Mouse (Mus musculus): Measurements from ENCODE around the gene Rab34.
A peak's percentile ranks its signal among the peaks of the same experiment; 100 is the strongest.

The Rab34 gene

DNA sequence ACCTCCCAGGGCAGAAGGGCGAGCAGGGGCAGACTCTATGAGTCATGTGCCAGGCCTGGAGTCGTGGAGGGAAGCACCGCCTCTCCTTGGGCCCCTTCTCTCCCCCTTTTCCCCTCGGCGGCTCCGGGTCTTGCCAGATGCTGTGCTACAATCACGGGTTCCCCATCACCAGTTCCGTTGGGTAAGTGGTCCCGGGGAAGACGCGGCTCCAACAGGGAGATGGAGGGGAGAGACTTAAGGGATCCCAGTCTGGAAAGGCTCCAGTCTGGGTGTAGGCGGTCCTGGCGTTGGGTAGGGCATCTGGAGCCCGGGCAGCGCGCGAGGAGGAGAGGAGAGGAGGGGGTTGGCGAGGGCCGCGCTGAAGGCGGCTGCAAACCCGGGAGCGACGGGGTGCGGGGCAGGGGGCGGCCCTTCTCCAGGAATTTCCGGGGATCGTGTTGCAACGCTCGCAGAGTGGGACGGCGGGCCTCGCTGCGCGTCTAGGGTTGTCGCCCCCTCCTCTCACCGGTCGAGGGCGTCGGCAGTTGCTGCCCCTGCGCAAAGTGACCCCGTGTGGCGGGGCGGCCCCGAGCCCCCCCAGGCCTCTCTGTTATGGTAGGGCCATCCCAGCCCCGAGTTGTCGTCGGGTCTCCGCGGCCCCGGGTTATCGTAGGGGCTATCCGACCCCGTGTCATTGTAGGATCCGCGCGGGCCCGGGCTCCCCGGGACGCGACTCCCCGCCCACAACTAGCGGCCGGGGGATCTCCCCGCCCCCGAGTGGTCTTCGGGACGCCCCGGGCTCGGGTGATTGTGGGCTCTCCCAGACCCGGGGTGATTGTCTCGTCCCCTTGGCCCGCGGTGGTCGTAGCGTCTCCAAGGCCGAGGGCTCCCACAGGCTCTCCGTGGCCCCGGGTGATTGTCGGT, at the start of gene Rab34:
Rab34 (plus strand) TSS at position 100 of the 903 bp plus-strand sequence.
- peak; percentile 37 for DNase-seq (ENCODE audit: low read depth, low spot score)

DNA sequence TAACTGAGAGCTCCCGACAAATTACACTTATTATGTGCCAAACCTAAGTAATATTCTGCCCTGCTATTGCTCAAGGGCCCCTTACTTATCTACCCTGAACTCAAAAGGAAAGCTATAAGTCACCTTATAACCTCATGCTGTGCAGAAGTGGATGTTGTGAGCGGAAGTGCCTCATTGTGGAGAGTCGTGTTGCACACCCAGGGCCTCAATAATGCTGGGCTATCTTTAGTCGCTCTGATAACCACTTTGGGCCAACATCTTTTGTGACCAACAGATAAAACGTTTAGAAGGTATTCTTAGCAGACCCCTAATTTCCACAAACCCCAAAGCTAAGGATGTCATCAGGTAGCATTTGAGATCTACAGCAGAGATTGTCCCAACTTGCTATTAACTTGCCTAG, 47.6 kb upstream of the Rab34 start:
- no peak for DNase-seq (ENCODE audit: low read depth, low spot score)

DNA sequence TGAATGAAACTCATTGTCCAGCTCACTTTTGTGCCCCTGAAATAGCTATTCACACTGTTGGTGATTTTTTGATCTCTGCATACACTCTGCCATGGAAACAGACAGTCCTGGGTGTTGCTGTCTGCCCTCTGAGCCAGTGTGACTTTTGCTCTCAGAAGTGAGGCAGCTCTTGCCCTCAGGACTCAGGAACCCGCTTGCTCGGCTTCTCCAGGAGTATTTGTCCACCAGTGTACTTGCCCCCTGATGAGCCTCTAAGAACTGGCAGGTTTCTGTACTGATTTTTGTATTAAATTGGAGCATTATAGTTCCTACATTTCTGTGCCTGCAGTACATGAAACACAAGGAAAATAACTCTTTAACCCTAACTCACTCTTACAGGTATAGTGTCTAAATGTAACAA, 44.7 kb upstream of the Rab34 start:
- no peak for DNase-seq (ENCODE audit: low read depth, low spot score)

DNA sequence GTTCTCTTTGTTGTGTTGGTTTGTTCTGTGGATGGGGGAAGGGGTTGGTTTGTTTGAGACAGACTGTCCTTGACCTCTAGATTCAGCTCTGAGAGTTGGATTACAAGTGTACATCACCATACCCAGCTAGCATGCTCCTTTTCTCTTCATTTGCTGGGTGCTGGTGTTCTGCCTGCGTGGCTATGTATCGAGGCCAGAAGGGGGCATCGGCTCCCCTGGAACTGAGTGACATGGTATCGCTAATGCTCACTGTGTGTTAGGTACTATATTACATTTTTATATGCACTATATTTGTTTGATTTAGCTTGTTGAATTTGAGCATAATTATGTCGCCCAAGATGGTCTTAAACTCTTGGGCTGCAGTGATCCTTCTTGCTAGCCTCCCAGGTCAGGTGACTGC, 42.1 kb upstream of the Rab34 start:
- no peak for DNase-seq (ENCODE audit: low read depth, low spot score)

DNA sequence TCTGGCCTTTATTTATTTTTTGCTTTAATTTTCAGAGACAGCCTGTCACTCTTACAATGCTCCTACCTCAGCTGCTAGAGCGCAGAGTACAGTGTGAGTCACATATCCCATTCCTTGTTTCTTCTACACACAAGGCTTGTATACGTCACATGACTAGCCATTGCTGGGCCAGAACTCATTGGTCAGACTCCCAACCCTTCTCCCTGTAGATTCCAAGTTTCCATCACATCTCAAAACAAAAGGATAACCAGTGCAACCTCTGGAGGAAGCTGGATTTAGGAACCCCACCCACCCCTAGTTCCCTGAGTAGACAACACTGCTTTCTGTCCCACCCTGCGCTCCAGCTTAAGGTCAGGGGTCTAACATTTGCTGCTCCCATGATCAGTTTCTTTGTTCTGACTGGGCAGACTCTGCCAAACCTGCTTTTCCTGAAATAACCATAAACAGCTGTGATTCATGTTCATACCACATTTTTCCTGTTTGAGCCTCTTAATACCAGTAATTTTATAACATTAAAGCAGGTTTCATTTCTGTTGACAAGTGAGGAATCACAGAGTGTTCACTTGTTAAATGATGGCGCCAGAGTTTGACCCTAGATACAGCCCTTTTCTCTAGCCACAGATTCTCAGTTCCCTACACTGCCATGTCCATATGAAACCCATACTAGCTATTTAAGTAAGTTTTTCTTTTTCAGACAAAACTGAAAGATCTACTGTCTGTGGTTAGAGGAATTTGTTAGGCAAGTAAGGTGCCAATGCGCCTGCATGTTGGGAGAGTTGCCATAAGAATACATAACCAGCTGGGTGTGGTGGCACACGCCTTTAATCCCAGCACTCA, 41.3 kb upstream of the Rab34 start:
- DNase-seq (ENCODE audit: low read depth, low spot score): no peak

DNA sequence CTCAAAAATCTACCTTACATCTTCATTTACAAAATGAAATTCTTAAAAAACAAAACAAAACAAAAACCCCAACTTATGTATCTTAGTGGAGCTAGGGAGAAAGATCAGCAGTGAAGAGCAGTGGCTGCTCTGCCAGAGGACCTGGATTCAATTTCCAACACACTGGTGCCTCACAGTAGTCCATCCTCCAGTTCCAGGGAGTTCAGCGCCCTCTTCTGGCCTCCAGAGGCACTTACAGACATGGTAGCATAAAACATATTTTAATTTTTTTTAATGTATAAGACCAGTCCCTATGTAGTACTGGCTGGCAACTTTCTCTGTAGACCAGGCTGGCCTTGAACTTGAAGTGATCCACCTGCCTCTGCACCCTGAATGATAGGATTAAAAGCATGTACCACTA, 37.1 kb upstream of the Rab34 start:
- DNase-seq (ENCODE audit: low read depth, low spot score): peak; percentile 54

DNA sequence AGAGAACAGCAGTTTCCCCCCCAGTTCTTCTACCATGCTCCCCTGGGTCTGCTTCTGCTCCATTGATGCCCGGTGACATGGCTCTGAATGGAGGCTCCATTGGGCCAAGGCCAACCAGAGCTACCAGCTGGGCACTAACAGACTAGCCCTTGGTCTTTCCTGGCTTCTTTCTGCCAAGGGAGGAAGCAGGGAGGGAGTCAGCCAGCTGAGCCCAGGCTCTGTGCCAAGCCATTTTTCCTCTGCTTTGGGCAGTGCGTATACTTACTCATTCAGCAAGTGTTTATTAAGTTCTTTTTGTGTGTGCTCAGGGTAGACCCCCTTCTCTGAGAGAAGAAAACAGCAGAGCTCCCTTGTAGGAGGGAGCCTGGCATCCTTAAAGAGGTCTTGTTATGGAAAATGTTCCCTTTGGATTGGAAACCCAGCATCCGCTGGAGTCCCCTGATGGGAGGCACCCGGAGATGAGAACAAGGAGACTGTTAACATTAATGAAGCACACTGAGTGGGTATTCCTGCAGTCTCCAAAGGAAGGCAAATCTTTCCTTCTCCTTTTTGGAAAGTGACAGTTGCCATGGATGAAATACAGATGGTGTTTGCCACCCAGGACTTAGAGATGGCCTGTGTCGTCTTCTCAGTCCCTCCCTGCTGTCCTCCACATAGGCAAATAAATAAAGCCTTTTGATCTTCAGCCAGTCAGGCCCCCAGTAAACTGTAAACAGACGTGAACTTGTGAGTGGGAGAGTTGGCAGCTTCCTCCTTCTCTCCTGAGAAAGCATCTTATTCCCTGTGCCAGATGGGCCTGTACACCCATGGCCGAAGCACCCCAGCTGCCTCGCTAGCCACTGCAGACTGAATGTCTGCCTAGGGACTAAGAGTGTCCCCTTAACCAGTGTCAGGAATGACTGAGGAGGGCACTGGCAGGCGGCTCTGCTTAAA, 35.7 kb upstream of the Rab34 start:
- DNase-seq (ENCODE audit: low read depth, low spot score): no peak

DNA sequence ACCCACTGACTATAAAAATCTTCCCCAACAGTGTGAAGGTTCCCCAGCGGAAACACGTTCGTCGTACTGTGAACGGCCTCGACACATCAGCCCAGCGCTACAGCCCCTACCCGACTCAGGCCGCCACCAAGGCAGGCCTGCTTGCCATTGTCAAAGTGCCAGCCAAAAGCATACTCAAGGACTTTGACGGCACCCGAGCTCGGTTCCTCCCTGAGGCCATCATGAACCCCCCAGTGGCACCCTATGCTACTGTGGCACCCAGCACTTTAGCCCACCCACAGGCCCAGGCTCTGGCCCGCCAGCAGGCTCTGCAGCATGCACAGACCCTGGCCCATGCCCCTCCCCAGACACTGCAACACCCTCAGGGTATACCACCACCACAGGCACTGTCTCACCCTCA, 34.5 kb upstream of the Rab34 start:
- no peak for DNase-seq (ENCODE audit: low read depth, low spot score)

DNA sequence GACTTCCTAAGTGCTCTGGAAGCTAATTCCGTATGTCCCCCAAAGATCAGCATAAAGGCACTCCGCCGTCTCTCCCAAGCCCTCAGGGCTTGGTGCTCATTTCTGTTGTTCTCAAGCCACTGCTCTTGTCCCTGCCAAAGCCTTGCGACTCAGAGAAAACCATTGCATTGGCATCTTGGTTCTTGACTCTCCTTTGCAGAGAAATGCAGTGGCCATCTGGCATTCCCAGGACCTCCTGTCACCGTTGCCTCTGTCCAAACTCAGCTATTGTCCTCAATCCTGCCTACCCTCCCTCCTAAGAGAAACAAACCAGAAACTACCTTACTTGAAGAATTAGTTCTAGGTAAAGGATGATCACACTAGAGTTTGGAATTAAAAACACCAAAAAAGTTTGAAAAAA, 32.6 kb upstream of the Rab34 start:
- DNase-seq (ENCODE audit: low read depth, low spot score): no peak

DNA sequence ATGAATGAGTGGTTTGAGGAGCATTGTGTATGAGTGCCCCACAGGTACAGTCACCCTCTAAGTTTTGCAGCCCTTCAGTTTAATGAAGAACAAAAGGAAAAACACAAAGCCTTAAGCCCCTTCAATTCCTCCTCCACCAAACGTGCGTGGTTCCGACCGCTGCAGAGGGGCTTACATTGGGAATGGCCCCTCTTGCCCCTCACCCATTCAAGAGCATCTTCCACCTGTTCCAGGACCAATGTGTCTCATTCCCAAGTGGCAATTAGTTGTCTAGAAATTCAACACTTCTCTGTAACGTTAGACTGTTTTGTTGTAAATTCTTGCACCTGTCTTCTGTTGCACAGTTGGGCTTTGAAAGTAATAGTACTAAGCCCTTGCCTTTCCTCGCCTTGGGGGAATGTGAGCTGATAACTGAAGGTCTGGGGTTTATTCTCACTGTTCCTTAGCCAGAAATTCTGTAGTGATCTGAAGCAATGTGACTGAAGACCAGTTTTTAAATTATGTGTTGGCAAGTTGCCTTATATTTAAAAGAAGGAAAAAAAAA, 32.0 kb upstream of the Rab34 start:
- no peak for DNase-seq (ENCODE audit: low read depth, low spot score)

DNA sequence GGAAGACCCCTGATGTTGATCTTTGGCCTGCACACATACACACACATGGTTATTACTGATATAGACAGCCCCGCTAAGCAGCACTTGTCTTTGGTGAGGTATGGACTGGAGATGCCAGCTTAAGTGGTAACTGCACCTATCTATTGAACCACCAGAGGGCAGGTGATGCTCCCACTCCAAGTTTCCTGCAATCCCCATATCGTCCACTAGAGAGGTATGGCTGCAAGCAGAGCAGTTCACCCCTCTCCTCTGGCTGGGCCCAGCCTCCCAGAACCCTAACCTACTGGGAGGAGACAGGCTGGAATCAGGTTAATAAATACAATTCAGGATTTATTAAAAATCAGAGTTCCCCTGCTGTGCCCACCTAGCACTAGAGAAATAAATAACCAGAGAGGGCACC, 29.1 kb upstream of the Rab34 start:
- DNase-seq (ENCODE audit: low read depth, low spot score): peak; percentile 92

DNA sequence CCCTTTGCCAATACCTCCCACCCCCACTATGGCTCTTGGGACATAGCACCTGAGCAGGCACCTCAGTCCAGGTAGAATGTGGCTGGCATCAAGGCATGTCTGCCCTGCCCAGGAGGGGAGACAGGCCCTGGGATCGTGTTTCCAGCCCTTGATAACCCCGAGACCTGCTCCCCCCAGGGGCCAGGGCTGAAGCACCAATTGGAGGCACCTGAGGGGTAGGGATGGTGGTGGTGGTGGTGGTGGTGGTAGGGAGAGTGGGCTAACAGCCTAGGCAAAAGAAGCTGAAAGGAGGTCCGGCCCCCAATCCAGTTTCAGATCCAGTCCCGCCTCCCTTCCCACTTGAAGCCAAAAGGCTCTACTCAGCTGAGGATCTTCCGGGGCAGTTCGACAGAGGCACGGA, 28.7 kb upstream of the Rab34 start:
- no peak for DNase-seq (ENCODE audit: low read depth, low spot score)

DNA sequence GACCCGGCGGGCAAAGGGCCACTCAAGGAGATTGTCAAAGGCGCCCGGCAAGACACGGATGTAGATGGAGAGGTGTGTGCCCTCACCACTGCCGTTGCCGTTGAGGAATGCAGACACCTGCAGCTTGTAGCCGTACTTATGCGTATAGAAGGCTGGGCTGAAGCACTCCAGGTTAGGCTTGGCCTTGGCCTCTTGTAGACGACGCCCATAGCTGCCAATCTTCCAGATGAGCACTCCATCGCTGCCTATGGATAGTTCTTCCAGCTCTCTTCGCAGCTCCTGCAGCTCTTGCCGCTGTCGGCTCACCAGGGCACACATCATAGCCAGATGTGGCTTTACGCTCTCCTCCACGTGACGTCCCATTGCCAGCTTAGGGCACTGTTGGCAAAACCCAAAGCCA, 28.1 kb upstream of the Rab34 start:
- DNase-seq (ENCODE audit: low read depth, low spot score): no peak

DNA sequence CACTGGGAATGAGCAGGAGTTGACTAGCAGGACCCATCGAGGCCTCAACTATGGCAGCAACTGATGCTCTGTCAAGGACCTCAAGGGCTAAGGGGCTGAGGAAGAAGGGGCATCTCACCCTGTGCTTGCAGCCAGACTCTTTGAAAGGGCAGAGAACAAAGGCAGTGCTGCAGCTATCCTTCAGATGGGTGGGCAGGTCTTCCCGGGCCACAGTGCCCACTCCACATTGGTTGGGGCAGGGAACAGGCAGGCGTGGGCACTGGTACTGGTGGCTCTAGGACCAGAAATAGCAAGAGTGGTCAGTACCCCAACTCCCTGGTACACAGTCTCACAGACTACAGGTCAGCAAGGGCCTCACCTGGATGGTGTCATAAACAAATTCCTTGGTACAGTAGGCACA, 27.6 kb upstream of the Rab34 start:
- no peak for DNase-seq (ENCODE audit: low read depth, low spot score)

DNA sequence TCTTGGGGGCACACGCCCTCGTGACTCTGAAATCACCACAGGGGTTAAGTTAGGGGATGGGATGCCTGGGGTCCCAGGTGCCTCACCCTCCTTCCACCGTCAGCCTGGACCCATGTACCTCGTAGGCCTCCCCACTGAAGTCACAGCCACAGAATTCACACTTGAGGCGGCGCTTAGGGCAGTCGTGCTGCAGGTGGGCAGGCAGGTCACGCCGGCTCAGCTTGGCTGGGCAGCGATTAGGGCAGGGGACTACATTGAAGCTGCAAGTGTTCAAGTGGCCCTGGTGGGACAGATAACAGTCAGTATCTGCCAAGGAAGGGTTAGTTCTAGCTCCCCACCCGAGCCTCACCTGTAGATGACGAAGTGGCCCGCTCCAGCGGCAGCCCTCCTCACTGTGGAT, 27.1 kb upstream of the Rab34 start:
- no peak for DNase-seq (ENCODE audit: low read depth, low spot score)

DNA sequence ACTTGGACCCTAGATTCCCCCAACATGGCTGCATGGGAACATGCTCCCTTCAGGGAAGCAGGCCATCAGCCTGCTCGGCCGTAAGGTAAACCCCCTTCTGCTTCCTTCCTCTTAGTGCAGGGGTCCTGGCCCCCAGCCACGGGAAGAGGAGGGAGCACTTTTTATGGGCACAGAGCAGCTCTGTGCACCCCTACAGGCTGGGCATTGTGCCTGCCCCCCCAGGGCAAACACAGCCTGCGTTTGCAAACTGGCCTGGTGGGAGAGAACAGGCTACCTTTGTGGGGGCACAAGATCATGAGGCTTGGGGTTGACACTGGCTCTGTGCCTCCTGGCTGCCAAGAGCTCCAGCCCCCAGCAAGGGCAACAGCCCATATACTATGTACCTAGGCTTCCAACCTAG, 26.3 kb upstream of the Rab34 start:
- DNase-seq (ENCODE audit: low read depth, low spot score): no peak

DNA sequence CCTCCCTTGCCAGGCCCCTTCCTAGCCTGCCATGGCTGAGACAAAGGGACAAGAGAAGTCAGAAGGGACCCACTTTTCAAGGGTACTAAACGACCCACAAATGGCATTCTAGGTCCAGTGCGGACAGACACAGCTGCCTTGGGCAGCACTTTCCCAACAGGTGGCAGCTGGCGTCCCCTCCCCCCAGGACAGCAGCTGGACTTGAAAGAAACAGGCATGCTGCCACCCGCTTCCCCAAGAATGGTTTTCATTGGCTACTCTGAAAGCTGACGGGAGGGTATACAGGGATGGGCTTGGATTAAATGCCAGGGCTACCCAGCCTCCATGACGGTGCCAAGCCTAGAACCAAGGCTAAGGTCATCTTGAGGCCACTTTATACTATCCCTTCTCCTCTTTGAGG, 25.7 kb upstream of the Rab34 start:
- DNase-seq (ENCODE audit: low read depth, low spot score): no peak

DNA sequence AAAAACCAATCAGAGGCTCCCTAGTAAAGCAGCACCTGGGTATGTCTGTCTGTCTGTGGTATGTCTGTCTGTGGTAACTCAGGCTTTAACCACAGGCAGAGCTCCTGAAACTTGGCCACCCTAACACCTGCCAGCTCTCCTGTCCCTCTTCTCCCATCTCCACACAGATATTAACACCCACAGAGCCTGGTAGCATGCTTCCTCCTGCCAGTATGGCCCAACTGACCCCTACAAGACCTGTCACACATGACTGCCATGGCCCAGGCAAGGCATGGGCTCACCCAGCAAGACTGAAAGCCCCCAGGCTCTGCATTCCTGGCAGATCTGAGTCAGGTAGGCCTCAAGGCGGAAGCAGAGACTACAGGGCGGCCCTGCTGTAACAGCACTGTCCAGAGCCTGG, 25.2 kb upstream of the Rab34 start:
- DNase-seq (ENCODE audit: low read depth, low spot score): no peak

DNA sequence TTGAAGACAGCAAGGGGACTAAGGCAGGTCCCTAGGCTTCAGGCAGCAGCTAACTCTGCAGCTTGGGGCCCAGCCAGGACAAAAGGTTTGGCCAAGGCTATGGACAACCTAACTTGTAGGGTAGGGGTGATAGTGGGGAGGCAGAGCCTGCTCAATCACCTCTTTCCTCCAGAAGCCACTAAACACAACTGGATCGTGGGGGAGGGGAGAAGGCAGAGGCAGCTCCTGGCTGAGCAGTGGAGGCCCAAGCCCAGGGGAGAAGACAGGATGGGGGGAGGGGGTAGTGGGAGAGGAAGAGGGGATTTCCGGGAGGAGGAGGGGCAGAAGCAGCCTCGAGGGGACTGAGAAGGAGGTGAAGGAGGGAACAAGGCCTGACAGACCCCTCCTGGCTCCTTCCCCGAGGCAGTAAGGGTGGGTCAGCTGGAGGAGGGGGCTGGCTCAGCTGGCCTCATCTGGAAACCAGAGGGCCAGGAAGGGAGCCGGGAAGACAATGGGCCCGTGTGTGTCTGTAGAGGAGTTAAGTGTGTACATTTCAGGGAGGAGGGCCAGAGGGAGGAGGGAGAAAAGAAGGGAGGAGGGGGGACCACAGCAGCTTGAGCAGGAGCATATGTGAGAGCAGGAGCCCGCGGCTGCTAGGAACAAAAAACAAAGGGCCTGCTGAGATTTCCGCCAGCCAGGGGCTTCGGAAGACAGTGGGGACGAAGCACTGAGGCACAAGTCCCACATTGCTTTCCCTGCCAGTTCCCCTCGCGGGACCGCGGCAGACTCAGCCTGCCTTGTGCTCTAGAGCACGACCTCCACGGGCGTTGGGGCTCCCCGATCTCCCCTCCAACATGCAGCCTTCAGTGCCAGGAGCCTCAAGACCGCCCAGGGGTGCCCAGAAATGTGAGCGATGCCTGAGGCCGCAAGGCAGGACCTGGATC, 24.3 kb upstream of the Rab34 start:
- peak; percentile 55 for DNase-seq (ENCODE audit: low read depth, low spot score)

DNA sequence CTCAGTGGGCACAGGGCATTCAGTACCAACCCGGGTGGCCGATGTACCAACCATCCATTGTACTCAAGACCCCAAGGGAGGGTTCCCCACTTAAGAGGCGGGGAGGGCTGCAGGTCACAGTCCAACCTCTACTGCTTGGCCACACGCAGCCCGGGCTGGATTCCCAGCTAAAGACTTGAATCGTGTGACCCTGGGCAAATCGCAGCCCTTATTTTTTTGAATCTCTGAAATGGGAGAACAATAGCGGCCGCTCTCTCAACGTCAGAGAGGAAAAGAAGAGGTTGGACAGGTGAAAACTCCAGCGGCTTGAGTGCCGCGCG, 23.7 kb upstream of the Rab34 start:
- DNase-seq (ENCODE audit: low read depth, low spot score): no peak
